Mouse (Mus musculus) embryonic stem cell, embryonic (primary cell): ENCODE measurements around the gene Adgb.
"Not testable (repeated sequence)": the region's sequence is repeated elsewhere in the genome, so short reads cannot be mapped to it uniquely, and the experiment has no call there.

Experiments used
- CTCF ChIA-PET, 4 experiments: fragments of 300-600 bp in 2 of 4; fragments of 350-600 bp in 2 of 4; sonication (Branson Sonifier 250); formaldehyde crosslinking; loops; one replicate each; lab custom pipeline; 2022; ENCODE audit warnings: inconsistent platforms in 2 of 4; lab: Charles Lee
- POLR2A ChIA-PET, 4 experiments: fragments of 300-600 bp in 2 of 4; fragments of 350-600 bp in 2 of 4; sonication (Branson Sonifier 250); formaldehyde crosslinking; loops; one replicate each; lab custom pipeline; 2022; ENCODE audit warnings: antibody characterized with exemption in 4 of 4, inconsistent platforms in 1 of 4; lab: Charles Lee

Gene Adgb

DNA sequence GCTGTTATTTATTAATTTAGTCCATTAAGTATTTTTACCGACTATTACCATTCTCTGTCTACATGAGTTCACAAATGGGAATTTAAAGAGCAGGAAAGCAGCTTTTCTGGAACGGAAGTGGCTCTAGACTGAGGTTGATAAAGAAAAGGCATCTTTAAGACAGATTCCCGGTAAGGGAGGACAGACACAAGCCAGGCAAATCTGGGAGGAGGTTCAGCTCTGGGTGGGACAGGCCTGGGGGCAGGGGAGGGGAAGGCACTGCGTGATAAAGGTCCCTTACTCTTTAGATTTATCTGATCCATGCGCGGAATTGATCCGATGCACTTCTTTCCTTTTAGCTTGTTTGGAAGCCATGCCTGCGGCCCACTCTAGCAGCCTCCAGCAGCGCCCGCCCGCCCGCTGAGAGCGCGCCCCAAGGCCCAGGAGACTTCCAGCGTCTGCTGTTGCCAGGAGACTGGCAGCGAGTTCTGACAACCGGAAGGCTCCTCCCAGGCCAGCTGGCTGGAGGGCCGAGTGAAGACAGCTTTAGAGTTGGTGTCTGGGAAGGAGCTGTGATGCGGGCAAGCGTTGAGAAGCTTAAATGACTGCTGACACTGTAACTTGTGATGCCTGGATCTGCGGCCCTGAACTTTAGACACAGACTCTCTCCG lies at the start of gene Adgb:
TSS of gene Adgb (minus strand) at position 366 of the 650 bp plus-strand sequence.
- ChIA-PET POLR2A (no interaction called here), CTCF (interaction anchor here in 1 of 4 experiments (1.0 kb wide), 1 partner anchor 86 kb away, joined by 3 read pairs; the partner anchor contains the start of gene Rab32)

DNA sequence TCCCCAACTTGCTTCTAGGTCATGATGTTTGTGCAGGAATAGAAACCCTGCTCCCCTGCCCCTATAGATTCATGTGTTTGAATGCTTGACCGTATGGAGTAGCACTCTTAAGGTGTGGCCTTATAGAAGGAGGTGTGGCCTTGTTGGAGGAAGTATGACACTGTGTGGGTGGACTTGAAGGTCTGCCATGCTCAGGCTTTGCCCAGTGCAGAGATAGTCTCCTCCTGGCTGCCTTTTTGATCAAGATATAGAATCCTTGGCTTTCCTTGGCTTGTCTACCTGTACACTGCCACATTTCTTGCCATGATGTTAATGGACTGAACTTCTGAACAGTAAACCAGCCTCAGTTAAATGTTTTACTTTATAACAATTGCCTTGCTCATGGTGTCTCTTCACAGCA lies 8.0 kb upstream of the Adgb start:
- ChIA-PET CTCF (no interaction called here), POLR2A (no interaction called here)

DNA sequence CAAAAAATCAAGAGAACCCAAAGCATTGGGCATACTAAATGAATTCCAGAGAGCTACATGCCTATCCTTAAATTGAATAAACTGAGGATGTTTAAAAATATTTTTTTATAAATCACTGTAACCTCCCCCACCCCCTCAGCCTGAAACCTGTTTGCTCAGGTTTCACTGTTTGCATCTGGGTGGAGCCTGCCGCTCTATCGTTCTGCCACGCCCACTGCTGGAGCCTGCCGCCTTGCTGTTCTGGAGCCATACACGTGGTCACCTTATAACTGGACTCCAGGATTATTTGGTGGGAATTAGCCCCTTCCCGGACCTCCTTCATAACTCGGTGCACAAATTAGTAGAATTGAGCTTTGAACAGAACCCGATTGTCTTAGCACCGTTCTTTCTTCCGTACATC lies 5.3 kb upstream of the Adgb start:
- POLR2A ChIA-PET: interaction anchor here in 1 of 4 experiments (1.5 kb wide), 1 partner anchor 9 kb away, joined by 3 read pairs; no protein-coding TSS in a partner anchor
- CTCF ChIA-PET: not testable (repeated sequence)

DNA sequence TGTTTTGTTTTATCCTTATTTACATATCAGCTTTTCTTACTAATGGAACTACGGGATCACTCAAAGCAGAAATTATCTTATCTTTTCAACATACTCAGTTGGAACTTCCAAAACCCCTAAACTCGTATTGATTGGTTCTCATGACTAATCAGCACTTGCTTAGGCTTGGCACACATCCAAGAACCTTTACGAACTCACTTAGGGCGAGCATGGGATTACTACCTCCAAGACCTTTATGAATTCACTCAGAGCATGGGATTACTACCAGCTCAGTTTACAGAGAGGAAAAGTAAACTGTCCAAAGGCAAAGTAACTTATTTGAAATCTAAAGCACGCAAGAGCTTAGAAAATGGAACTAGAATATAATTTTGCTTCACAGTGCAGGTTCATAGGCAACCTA lies 4.8 kb upstream of the Adgb start:
- POLR2A ChIA-PET: no interaction called here
- CTCF ChIA-PET: no interaction called here

DNA sequence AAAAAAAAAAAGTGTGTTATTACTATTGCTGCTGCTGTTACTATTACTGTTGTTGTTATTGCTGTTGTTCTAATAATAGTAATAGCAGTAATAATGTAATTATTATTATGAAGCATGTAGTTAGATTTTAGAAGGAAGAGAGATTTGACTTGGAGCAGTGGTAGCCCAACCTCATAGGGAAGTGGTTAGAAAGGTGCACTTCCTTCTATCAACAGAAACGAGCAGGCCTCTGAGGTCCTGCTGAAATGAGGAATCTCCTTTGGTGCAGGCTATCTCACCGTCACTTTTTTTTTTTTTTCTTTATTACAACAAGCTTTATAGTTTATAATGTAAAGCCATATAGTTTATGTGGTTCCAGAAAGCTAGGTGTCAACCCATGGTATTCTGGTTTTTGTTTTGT lies 4.4 kb upstream of the Adgb start:
- ChIA-PET CTCF (no interaction called here), POLR2A (no interaction called here)

DNA sequence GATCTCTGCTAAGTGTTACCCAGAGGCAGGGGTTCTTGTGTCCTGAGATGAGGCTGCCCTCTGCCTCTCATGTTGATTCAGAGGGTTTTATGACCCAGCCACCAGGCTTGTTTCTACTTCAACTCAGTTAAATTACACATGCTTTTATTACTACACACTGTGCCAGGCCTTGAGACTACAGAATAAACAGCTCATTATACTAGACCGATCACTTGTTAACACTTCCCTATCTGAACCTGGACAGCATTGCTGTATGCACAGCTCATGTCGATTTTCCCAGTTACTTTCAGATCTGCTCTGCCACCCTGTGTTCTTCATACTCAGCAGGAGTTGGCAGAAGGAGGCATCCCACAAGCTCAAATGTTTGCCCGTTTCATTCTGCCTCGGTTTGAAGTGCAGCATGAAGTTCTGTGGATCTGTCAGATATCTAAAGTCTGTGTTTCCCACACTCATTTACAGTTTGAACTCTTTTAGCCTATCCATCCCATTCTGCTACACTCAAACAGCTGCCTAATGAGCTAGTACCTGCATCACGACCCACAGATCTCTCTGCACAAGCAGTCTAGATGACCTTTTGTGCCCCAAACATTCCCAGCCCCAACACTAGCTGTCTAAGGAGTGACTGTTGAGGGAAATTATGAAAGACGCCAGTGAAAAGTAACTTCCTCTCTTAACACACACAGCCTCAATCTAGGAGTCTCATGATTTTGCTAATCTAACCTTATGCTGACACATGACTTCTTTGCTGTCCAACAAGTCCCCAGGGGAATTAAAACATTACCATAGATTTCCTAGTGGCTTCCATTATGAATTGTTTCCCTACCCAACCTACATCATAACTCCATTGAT lies 3.2 kb downstream of the Adgb start:
- POLR2A ChIA-PET: interaction anchor here in 1 of 4 experiments (1.3 kb wide), 1 partner anchor 9 kb away, joined by 3 read pairs; no protein-coding TSS in a partner anchor
- CTCF ChIA-PET: no interaction called here

DNA sequence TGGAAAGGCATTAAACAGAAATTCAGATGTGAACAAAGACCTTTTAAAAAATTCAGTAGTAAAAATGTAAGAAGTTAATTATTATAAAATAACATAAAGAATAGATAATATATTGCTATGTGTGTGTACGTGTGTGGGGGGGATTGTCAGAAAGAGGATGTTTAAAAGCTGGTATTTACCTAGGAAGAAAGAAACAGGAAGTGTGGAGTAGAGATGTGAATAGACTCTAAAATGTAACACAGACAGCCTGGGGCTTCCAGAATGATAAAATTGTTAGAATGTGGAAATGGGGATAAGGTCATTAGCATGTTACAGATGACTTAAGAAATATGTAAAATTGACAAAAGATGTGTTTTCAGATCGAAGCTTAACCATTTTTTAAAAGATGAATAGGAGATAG lies 12.0 kb downstream of the Adgb start:
- ChIA-PET CTCF (interaction anchor here in 1 of 4 experiments (0.6 kb wide), 1 partner anchor 71 kb away, joined by 3 read pairs; no protein-coding TSS in a partner anchor), POLR2A (no interaction called here)

DNA sequence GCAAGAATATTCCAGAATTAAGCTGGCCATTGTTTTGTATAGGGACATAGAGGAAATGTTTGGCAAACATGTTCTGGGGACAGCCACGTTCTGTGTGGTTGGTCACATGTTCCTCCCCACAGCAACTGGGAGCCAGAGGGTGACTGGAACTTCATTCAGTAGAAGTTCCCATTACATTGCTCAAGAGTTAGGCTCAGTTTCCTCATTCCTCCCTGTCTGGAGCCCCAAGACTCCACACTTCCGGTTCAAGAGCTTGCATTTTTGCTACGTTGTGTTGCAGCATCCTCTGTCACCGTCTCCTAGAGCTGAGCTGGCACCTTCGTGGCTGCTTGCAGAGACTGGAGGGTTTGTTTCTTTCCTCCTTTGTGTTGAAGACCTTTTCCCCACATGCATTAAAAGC lies 15.1 kb downstream of the Adgb start:
- POLR2A ChIA-PET: no interaction called here
- CTCF ChIA-PET: no interaction called here

DNA sequence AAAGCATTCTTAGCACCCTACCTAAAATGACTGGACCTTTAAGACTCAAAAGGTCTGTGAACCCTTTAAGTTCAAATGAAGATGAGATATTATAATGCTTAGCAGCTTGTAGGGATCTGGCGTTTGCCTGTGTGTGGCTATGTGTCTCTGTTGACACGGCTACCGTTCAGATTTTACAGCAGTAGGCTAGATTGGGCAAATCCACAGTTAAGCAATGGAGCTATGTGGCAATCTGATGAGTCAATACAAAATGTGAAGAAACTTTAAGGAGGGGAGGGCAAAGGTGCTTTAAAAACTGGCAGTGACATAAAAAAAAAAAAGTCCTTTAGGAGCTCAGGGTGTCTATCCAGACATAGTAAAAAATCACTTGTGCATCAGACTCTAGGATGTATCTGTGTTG lies 23.1 kb downstream of the Adgb start:
- ChIA-PET CTCF (no interaction called here), POLR2A (no interaction called here)

DNA sequence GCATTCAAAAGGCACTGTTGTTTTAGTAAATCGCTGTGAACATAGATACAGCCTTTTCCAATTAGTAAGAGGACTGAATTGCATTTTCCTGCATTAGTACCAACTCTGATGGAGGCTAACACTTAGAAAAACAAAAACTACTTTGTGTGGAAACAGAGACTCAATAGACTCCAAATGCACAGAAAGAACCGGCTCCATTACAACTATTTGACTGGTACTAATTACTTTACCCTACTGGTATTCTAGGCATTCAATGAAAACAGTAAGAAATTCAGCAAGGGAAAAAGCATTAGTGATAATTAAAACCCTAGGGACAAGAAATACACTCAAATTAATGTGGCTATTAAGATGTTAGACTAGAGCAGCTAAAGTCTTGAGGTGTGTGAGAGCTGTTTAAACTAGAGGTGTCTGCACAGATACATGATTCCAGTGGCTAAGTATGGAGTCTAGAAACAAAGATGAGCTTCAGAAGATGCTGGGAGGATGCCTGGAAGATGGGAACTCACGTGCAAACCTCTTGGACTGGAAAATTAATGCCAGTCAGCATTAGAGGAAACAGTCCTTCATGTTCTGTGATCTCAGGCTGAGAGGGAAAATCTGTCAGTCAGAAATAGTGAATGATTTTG lies 27.2 kb downstream of the Adgb start:
- ChIA-PET CTCF (no interaction called here), POLR2A (no interaction called here)

DNA sequence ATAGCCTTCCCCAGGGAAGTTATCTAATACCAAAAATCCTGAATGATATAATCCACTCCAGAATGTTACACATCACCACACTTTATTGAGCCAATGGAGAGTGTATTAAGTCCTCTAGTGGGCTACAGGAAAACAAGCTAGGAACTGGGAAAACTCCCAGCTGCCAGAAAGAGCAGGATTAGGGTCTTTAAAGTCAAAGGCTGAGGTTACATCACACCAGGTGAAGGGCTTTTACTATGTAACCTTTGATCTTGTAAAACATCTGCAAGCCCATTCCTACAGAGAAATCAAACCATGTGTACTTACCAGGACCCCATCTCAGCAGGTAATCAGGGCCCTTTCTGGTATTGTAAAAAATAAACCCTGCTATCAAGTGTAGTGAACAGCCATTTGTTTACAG lies 28.6 kb downstream of the Adgb start:
- CTCF ChIA-PET: no interaction called here
- POLR2A ChIA-PET: no interaction called here

DNA sequence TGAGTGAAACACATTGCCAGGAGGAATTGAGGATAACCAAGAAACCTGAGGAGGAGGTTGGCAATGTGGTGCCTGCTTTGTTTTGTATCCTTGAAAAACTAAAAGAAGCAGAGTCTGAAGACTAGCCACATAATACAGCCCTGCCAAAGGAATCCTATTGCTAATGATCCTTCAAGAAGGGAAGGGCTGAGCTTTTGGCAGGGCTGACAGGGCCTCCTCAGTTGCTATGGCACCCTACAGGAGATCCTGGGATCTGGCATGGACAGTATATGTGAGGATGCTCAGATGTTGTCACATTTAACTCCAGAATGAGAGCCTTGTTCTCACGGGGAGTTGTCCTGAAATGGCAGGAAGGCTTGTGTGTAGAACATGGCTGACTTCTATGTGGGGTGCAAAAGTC lies 37.1 kb downstream of the Adgb start:
- ChIA-PET CTCF (no interaction called here), POLR2A (no interaction called here)

DNA sequence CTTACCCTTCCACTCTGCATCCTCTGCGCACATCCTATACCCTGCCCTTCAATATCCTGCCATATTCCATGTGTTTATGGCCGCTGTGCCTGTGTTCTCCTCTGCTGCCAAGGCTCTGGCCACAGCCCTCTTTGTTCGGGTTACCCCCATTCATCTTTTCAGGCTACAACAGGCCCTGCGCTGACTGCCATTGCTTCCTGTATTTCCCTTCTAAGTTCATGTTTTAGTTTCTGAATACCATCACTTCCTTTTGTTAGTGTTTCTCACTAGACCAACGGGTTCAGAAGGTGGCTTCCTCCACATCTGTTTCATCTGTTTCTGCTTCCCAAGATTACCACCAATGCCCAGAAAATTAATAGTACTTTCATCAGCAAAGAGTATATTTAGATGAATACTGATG lies 42.5 kb downstream of the Adgb start:
- ChIA-PET CTCF (no interaction called here), POLR2A (no interaction called here)

DNA sequence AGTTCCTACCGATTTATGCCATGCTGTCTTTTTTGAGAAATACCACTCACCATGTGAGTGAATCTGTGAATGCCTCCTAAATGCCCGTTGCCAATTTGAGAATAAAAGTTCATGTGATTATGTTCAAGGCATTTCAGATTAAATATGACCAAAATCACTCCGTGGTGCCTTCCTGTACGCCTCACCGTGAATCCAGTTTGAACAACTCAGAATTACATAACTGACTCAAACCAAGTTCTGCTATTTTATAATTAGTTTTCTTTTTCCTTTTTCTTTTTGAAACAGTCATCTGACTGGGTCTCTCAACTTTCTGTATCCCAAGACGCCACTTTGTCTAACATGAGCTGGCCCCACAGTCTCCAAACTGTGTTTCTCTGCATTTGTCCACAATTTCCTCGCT lies 43.1 kb downstream of the Adgb start:
- ChIA-PET POLR2A (no interaction called here), CTCF (no interaction called here)

DNA sequence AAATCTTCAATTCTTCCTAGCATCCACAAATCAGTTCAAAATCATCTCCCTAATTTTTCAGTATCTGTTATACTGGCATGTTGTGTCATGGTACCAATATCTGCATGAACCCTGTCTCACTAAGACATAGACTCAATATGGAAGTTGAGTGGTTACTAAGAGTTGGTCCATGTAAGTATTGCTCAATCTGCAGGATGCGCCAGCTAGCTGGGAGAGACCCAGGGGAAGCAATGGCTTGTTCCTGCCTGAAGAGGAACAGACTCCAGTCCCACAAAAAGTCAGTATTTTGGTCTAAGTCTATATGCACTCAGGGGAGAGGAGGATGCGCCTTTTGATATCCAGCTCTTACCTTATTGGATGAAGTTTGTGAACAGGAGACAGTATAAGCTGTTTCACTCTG lies 47.7 kb downstream of the Adgb start:
- POLR2A ChIA-PET: no interaction called here
- CTCF ChIA-PET: no interaction called here

DNA sequence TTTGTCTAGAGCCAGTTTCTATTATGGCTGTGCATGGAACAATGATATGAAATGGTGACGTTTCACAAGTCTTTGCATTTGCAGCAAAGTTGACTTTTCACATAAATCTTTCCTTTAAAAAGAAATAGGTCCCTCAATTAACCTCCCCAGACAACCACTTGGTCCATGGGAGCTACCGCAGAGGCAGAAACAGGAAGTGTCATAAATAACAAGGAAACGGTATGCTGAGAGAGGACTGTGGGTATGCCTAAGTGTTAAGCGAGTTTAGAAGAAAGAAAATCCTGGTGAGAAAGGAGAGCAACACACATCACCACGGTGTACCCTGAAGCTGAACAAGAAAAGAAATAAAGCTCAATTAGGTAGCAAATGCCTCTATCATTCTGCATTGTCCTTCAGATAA lies 61.1 kb downstream of the Adgb start:
- ChIA-PET CTCF (no interaction called here), POLR2A (no interaction called here)

DNA sequence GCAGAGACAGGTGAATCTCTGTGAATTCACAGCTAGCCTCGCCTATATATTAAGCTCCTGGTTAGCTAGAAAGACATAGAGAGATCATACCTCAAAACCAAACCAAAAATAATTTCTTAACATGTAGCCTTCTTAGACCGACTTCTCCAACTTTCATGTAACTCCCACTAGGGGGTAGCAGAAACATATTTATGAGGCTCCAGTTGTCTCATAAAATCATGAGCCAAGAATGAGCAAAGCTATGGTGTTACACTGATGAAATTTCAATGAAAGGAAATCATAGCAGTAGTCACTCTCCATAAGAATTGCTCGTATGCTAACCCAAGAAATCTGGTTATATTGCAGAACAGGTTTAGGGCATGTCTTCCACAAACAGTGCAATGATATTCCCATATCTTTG lies 64.0 kb downstream of the Adgb start:
- CTCF ChIA-PET: interaction anchor here in 1 of 4 experiments (1.4 kb wide), 1 partner anchor 149 kb away, joined by 5 read pairs; the partner anchor contains the start of gene Rab32
- POLR2A ChIA-PET: interaction anchor here in 1 of 4 experiments (0.6 kb wide), 1 partner anchor 874 kb away, joined by 7 read pairs; no protein-coding TSS in a partner anchor

DNA sequence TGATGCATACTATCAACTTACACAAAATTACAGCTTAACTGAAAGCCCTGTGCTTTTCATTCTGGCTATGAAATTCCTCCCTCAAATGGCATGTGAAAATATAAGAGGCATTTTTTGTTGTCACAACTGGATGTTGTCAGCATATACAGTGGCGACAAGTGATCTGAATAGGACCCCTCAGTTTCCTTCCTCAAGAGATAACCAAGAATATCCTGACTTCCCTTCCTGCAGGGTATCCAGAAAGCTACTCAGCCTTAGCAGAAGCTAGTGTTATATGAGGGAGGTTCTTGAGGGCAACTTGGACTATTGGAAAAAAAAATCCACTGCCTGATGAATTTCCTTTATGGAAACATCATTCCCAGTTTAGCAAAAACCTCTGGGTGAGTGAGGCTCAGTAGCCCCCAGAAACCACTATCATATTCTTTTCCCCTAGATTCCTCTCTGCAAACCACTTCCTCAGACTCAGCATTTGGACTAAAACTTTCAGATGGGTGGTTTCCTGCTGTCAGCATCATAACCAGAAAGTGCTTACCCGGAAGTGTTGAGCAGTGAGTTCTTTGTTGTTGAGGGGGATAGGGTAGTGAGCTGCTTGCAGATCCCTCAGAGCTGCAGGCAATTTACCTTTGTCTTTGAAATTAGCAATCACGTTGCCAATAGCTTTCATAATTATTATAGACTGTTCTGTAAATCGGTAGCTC lies 76.2 kb downstream of the Adgb start:
- ChIA-PET CTCF (no interaction called here), POLR2A (no interaction called here)

DNA sequence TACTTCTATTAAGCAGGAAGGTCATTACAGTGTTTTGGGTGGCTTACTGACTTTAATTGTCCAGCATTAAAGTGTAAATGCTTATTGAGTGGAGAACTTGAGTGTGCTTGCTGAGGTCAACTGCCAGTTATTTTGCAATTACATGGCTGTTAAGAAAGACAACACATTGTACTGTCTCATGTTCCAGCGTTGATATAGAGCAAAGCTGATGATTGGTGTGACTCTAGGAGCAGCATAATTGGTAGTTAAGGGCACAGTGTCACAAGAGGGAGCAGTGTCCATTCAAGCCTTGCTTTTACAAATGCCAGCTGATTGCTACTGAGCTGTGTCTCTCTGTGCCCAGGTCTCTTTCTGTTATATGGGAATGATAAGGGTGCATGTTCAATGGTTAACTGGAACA lies 97.5 kb downstream of the Adgb start:
- POLR2A ChIA-PET: no interaction called here
- CTCF ChIA-PET: no interaction called here

DNA sequence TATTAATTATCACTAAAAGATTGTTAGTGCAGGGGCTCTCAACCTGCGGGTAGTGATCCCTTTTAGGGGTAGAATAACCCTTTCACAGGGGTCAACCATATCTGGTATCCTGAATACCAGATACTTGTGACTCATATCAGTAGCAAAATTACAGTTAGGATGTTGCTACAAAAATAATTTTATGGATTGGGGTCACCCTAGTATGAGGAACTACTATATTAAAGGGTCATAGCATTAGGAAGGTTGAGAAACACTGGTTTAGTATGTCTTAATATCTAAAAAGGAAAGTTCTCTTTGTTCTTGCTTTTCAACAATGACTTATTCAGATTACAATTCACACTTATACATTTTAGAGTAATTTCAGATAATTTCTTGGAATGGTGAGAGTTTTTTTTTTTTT lies 108.1 kb downstream of the Adgb start:
- POLR2A ChIA-PET: interaction anchor here in 1 of 4 experiments (0.6 kb wide), 1 partner anchor 8 kb away, joined by 3 read pairs; no protein-coding TSS in a partner anchor
- CTCF ChIA-PET: no interaction called here
